Mouse (Mus musculus) forebrain, embryonic 11.5 days (tissue): ENCODE results near the gene Spg7. TPM values are rescaled to one million over a fixed set of nuclear protein-coding genes. Genes with fewer than 3 reads are reported as not detected.
A peak's percentile ranks its signal among the peaks of the same experiment; 100 is the strongest.

ENCODE experiments used
- ATAC-seq: fragments of 200-750 bp; cut with Nextera tagmentation; replicated peaks from 2 replicates; pipeline ENCODE4 v1.8.0; 2017; ENCODE audit warnings: moderate TSS enrichment; ENCODE audit not compliant: low FRiP score
- DNase-seq: peaks from one replicate; pipeline ENCODE4 v3.0.0-alpha.2; 2017; ENCODE audit warnings: low spot score
- H3K27ac ChIP-seq: fragments of 300-500 bp; sonication (generic); 2 replicates; pipeline ENCODE4 v1.5.1; 2014; ENCODE audit warnings: low read depth, low read length
- H3K27me3 ChIP-seq: fragments of 300-500 bp; sonication (generic); 2 replicates; pipeline ENCODE4 v1.6.1; 2014; ENCODE audit warnings: mild to moderate bottlenecking, low read length, mixed read lengths; ENCODE audit not compliant: control insufficient read depth, insufficient read depth
- H3K36me3 ChIP-seq: fragments of 300-500 bp; sonication (generic); 2 replicates; pipeline ENCODE4 v1.6.1; 2014; ENCODE audit warnings: mild to moderate bottlenecking, low read length, moderate library complexity, mixed read lengths; ENCODE audit not compliant: control insufficient read depth, insufficient read depth
- H3K4me1 ChIP-seq: fragments of 300-500 bp; sonication (generic); replicated peaks from 2 replicates; pipeline ENCODE4 v1.6.1; 2014; ENCODE audit warnings: low read length, mixed read lengths; ENCODE audit not compliant: control insufficient read depth, insufficient read depth
- H3K4me2 ChIP-seq: fragments of 300-500 bp; sonication (generic); 2 replicates; pipeline ENCODE4 v1.6.1; 2014; ENCODE audit warnings: low read depth, mild to moderate bottlenecking, low read length, moderate library complexity, mixed read lengths; ENCODE audit not compliant: severe bottlenecking
- H3K4me3 ChIP-seq: fragments of 300-500 bp; sonication (generic); 2 replicates; pipeline ENCODE4 v1.5.1; 2014; ENCODE audit warnings: low read depth, low read length
- H3K9ac ChIP-seq: fragments of 300-500 bp; sonication (generic); 2 replicates; pipeline ENCODE4 v1.6.1; 2014; ENCODE audit warnings: low read length
- H3K9me3 ChIP-seq: fragments of 300-500 bp; sonication (generic); 2 replicates; pipeline ENCODE4 v1.6.1; 2016; ENCODE audit warnings: low read length, mixed read lengths; ENCODE audit not compliant: control insufficient read depth
- WGBS: fragments of 180-500 bp; shearing (Covaris S2); extraction: QIAGEN DNeasy Blood & Tissue Kit; methylation state at CpG from one replicate; pipeline ENCODE4 v1.1.7; 2014; 5-methylcytosine and 5-hydroxymethylcytosine counted together
- polyA plus RNA-seq: library from polyadenylated mRNA; unstranded; fragments of >200 nt; fragmentation: Nextera tagmentation; extraction: Ambion mirVana; gene quantifications from 2 replicates; pipeline ENCODE4 v1.2.1, GENCODE M21; 2014

The Spg7 gene
- polyA plus RNA-seq, 1 experiment from 2014 or later, result 43.5 TPM

DNA sequence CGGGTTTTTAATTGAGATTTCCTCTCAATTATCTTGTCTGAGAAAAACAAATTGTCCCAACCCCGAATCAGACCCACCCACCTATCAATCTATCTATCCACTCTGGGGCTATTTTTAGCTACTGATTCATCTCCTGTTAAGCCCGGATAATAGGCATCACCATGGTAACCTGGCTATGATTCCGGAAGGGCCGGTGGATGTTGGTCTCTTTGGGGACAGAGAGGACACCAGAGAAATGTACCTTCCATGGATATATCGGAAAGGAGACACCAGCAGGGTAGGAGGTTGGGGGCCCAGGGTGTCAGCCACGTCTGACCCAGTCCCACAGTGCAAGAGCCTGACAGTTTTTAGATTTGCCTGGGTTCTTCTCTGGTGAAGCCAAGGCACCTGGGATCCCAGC lies 72.7 kb downstream of the Spg7 start:
- peak overlapping the region; percentile 26; the same call in 1 of the 2 replicates for H3K4me2 ChIP-seq
- peak overlapping the region; percentile 23; the same call in 1 of the 2 replicates for H3K9ac ChIP-seq
- peak overlapping the region; percentile 50; the same call in 1 of the 2 replicates for H3K27ac ChIP-seq
- no peaks in the 10 kb centered on the region for H3K9me3 ChIP-seq
- H3K4me1 ChIP-seq, result peaks cover 10% of the 10 kb centered on the region
- H3K4me3 ChIP-seq, result no peak overlapping the region
- ATAC-seq (peak; percentile 42; the same call in 1 of the 2 replicates), DNase-seq (no peak)
- H3K27me3 ChIP-seq, result no peaks in the 10 kb centered on the region
- H3K36me3 ChIP-seq, result no peaks in the 10 kb centered on the region
- 16% methylated on average over 7 of the region's 7 CpGs for WGBS

DNA sequence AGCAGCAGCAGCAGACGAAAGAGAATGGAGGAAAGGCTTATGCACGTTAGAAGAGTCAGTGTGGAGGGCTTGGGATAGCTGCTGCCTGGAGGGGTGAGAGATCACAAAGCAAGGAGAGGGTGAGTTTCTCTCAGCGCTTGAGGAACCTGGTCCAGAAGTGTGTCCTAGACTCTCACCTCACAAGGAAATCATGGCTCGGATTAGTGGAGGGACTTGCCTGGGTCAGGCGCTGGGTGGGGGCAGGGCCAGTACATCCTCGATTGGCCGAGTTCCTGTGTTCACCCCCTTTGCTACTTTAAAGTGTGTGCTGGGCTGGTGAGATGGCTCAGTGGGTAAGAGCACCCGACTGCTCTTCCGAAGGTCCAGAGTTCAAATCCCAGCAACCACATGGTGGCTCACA lies 73.1 kb downstream of the Spg7 start:
- DNase-seq (no peak), ATAC-seq (0 out of 2 replicates have a peak, but pooled peaks have one; percentile 7)
- H3K9me3 ChIP-seq, result no peaks in the 10 kb centered on the region
- peak overlapping the region; percentile 26; the same call in 1 of the 2 replicates for H3K4me2 ChIP-seq
- H3K4me3 ChIP-seq, result no peak overlapping the region
- H3K27ac ChIP-seq, result peak overlapping the region; percentile 50; the same call in 1 of the 2 replicates
- 41% methylated on average over 9 of the region's 9 CpGs for whole genome bisulfite sequencing
- H3K4me1 ChIP-seq, result peaks cover 10% of the 10 kb centered on the region
- no peaks in the 10 kb centered on the region for H3K36me3 ChIP-seq
- H3K9ac ChIP-seq, result no peak overlapping the region; the same call in 1 of the 2 replicates
- H3K27me3 ChIP-seq, result no peaks in the 10 kb centered on the region

DNA sequence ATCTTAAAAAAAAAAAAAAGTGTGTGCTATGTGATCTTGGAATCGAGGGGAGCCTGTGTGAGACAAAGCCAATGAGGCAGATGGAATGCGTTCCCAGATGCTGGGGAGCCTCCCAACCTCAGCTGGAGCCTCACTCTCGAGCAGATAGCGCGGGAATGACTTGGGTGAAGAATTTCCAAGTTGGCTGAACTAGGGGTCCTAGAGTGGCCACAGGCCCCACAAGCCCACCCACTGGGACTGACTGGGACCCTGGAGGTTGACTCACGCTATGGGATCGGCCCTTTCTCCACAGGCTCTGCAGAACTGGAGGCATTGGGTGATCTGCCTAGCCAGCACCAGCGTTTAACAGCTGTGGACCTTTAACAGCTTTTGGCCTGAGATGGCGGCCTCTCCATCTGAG lies 73.5 kb downstream of the Spg7 start:
- Histone ChIP-seq H3K4me2 (no peak overlapping the region), H3K36me3 (no peaks in the 10 kb centered on the region), H3K4me3 (no peak overlapping the region), H3K27ac (no peak overlapping the region), H3K9me3 (no peaks in the 10 kb centered on the region), H3K27me3 (no peaks in the 10 kb centered on the region), H3K4me1 (peaks cover 10% of the 10 kb centered on the region), H3K9ac (no peak overlapping the region)
- no peak for ATAC-seq
- DNase-seq, result no peak
- 85% methylated on average over 9 of the region's 9 CpGs for WGBS

DNA sequence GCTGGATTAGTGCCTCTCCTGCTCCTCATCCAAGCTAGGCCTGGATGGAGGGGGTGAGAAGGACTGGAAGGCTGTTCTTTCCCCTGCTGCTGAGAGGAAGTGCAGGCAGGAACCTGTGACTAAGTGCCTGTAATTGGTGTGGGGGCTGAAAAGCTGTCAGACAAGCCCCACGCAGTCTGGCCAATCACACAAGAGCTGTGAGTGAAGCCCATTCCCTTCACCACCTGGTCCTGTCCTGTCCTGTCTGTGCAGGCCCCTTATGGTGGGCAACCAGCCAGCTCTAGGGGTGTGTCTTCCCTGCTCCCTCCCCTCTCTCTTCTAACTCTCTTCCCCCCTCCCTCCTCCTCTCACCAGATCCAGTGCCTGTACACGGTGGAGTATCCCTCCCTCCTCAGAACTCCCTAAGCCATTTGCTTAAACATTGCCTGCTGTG lies 74.9 kb downstream of the Spg7 start:
- peak; percentile 70 for DNase-seq
- Histone ChIP-seq H3K9ac (no peak overlapping the region), H3K4me1 (peaks cover 10% of the 10 kb centered on the region), H3K4me3 (no peak overlapping the region), H3K27me3 (no peaks in the 10 kb centered on the region), H3K4me2 (no peak overlapping the region), H3K9me3 (no peaks in the 10 kb centered on the region), H3K27ac (no peak overlapping the region), H3K36me3 (no peaks in the 10 kb centered on the region)
- peak; percentile 63; the same call in 1 of the 2 replicates for ATAC-seq
- 20% methylated on average over 2 of the region's 2 CpGs for WGBS

DNA sequence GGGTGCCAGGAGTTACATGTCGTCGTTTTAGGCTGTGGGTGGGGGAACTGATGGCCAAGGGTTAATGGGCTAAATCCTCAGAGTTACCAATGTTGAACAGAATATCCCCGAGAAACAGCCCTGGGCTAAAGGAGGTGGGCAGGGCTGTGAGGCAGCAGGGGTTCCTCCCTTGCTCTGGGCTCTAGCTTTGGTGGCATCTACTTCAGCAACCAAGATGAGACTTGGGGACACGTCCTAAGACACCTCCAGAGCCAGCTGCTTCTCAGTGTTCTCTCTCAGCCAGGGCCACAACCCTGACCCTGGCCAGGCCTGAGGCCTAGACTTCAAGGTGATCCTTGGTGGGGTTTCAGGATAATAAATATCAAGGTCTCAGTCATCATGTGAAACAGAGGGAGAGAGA lies 76.0 kb downstream of the Spg7 start:
- no peak for DNase-seq
- Histone ChIP-seq H3K4me2 (no peak overlapping the region), H3K36me3 (no peaks in the 10 kb centered on the region), H3K27me3 (no peaks in the 10 kb centered on the region), H3K9me3 (no peaks in the 10 kb centered on the region), H3K4me1 (peaks cover 10% of the 10 kb centered on the region), H3K27ac (no peak overlapping the region), H3K4me3 (no peak overlapping the region), H3K9ac (no peak overlapping the region)
- ATAC-seq, result no peak
- WGBS, result 70% methylated on average over 4 of the region's 4 CpGs

DNA sequence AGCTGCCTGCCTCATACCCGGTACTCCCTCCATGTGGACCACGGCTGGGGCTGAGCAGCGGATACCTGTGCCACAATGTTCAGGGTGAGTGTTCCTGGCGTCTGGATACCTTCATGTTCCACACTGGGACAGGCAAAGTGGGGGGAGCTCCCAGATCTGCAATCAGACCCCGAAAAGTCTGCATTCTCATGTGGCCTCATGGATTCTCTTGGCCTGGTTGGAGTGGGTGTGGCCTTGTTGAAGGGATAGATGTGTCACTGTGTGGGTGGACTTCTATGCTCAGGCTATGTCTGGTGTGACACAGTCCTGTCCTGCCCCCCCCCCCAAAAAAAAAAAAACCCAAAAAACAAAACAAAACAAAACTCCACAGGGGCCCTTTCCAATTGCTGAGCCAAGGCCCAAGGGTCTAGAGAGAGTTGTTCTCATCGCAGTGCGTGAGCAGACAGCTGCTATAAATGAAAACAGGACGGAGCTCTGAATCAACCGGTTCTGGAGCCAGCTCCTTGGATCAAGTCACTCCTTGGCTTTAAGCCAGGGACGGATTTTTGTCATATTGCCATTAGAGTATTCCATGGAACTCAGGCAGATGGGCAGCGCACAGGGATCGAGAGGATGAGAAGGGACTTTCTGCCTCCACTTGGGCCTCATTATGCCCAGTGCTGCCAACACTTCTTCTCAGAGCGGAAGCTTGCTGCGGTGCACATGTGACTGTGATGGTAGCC lies 79.2 kb downstream of the Spg7 start:
- H3K36me3 ChIP-seq, result no peaks in the 10 kb centered on the region
- H3K27me3 ChIP-seq, result no peaks in the 10 kb centered on the region
- no peaks in the 10 kb centered on the region for H3K4me1 ChIP-seq
- DNase-seq (no peak), ATAC-seq (no peak)
- no peaks in the 10 kb centered on the region for H3K9me3 ChIP-seq
- no peak overlapping the region for H3K4me3 ChIP-seq
- H3K4me2 ChIP-seq, result no peak overlapping the region
- 84% methylated on average over 14 of the region's 14 CpGs for WGBS
- H3K27ac ChIP-seq, result no peak overlapping the region
- no peak overlapping the region for H3K9ac ChIP-seq

DNA sequence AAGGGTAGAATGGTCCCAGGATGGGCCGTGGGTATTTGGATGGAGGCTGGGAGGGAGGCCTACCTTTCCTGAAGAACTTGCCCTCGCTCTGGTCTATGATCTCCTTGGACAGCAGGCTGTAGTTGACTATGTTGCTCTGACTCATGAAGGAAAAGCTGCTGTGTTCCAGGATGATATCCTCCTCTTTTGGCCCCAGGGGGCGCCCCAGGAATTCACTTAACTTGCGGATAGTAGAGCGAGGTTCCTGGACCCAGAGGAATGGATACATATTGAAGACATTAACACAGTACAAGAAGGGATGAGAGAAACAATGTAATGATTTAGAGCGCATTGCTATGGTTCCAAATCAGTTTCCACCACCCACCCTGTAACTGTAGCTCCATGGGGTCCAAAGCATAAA lies 82.5 kb downstream of the Spg7 start:
- no peaks in the 10 kb centered on the region for H3K4me1 ChIP-seq
- H3K9ac ChIP-seq, result no peak overlapping the region
- H3K4me3 ChIP-seq, result no peak overlapping the region
- H3K27ac ChIP-seq, result no peak overlapping the region
- WGBS, result 65% methylated on average over 6 of the region's 6 CpGs
- ATAC-seq (no peak), DNase-seq (no peak)
- H3K4me2 ChIP-seq, result no peak overlapping the region
- H3K9me3 ChIP-seq, result no peaks in the 10 kb centered on the region
- no peaks in the 10 kb centered on the region for H3K27me3 ChIP-seq
- H3K36me3 ChIP-seq, result no peaks in the 10 kb centered on the region

DNA sequence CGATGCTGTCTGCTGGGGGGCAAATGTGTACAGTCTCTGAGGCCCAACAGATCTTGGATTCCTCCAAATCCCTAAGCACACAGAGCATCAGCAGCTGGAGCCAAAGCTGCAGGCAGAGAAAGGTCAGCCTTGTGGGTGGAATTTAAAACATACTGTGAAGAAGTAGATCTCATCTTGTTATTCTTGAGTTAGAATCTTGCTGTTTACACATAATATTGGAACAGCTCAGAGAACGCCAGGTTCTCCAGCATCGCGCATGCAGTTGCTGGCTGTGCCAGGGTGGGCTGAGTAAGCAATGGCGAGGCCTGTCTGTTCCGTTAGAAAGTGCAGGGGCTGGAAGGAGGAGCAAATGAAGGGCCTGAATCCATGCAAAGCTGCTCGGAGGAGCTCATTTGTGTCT lies 83.6 kb downstream of the Spg7 start:
- no peak for ATAC-seq
- Histone ChIP-seq H3K9me3 (no peaks in the 10 kb centered on the region), H3K27ac (no peak overlapping the region), H3K4me2 (no peak overlapping the region), H3K4me3 (no peak overlapping the region), H3K9ac (no peak overlapping the region), H3K27me3 (no peaks in the 10 kb centered on the region), H3K36me3 (no peaks in the 10 kb centered on the region), H3K4me1 (no peaks in the 10 kb centered on the region)
- DNase-seq, result no peak
- WGBS, result 83% methylated on average over 7 of the region's 7 CpGs
